Mouse (Mus musculus) kidney, postnatal 25 days (tissue): ENCODE results near the gene Tenm4.

Experiments used
- DNase-seq, 2 experiments: peaks; one replicate each; pipeline ENCODE4 v3.0.0; 2021; ENCODE audit warnings: mixed read lengths in 2 of 2

The Tenm4 gene

GRCm38 (mm10) chr7:96414290-96415055, 243.4 kb downstream of the Tenm4 start:
- no peak for DNase-seq

DNA sequence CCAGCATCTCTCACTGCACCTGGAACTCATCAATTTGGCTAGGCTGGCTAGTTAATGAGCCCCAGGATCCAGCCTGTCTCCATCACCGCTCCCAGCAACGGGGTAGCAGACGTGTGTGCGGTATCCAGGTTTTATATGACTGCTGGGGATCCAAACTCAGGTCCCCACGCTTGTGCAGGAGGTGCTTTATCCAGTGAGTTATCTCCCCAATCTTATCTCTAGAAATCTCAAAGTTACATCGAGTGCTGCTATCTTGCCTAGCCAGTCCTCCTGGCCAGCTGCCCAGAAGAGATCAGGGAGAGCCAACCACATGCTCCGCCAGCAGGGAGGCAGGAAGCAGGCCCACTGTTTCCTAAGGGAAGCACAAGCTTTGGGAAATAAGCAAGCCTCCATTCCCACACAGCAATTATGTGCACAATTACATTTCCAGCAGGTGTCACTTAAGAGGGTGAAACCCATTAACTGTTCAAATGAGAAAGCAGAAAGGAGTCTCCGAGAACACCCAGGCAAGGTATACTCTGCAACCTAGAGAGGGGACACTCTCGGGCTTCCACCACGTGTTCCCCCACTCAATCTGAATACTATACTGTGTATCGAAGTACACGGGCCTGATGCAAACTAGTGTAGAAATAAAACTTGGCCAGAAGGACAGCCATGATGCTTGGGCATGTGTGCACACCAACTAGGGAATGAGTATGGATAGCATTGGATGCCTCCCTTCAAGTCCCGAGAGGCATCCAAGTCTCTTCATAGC, 246.4 kb downstream of the Tenm4 start:
- peak; percentile 84 to 85 for DNase-seq

GRCm38 (mm10) chr7:96418146-96418545, 247.1 kb downstream of the Tenm4 start:
- DNase-seq = peak in 1 of 2 experiments; percentile 20

- DNase-seq = peak in 1 of 2 experiments; percentile 43
Observed at GRCm38 (mm10) chr7:96420045-96420444, 249.0 kb downstream of the Tenm4 start.

DNA sequence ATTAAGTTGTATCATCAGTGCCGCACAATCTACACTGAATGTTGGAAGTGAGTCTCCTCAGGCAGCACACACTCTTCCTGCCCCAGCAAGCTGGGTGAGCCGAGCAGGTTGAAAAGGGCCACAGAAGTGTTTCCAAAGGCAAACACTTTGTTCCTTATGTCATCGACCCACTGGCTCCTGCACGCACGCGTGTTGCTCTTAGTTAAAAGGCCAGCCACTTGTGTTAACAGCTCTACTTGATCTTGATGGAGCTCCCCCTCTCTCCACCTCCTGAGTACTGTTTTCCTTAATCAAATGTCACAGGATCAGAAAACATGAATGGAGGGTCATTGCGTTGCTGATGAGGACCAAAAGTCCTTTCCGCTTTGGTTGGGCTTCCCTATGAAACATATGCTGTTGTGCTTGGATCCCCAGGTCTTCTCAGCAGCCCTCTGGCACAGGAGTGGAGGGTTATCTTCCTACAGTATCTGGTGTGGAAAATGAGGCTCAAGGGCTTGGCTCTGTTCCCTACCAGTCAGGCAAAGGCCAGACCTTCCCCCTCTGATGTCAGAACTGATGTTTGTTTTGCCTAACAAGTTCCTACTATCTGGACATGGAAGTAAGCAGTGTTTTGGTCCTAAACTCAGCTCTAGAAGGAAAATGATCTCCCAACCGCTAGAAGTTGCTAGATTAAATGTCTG, 250.0 kb downstream of the Tenm4 start:
- DNase-seq = peak; percentile 35 to 62

GRCm38 (mm10) chr7:96426954-96427353, 255.9 kb downstream of the Tenm4 start:
- DNase-seq = no peak

GRCm38 (mm10) chr7:96433307-96433706, 262.3 kb downstream of the Tenm4 start:
- no peak for DNase-seq

GRCm38 (mm10) chr7:96438392-96438791, 267.3 kb downstream of the Tenm4 start:
- DNase-seq = no peak

DNA sequence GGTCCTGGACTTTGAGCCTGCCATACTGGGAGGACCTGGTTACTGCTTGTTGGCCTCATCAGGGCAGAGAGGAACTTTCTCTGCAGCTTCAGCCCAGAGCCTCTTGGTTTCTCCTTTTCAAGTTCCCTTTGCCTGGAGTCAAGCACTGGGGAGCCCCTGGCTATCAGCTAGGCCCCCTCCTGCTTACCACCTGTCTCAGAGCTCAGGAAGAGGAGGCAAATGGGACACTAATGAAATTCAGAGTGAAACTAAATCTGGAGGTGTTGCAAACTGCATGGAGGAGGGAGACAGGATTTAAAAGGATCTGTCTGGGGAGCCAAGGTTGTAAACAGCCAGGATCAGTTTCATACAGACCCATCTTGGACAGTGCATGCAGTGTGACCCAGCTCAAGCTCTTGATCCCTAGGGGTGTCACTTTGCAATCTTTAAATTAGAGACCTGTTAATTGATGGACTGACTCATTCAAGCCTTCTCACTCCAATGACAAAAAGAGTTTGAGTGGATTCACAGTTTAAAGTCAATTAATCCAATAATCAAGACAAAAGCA, 269.2 kb downstream of the Tenm4 start:
- DNase-seq = no peak

DNA sequence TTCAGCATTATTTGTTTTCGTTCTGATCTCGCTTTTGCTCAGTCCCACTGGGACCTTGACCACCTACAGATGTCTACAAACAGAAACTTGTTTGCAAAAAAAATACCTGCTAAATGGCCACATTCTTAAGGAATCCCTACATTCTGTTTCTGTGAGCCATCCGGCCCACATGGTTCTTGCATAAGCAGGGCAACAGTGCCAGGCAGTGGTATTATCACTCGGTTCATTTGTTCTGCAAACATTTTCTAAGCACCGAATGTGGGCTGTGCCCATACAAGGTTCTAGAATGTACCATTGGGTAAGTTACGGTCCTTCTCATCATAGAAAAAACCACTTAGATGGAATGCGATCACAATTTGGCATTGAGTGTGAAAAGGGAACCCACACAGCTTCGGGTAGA, 274.7 kb downstream of the Tenm4 start:
- no peak for DNase-seq

DNA sequence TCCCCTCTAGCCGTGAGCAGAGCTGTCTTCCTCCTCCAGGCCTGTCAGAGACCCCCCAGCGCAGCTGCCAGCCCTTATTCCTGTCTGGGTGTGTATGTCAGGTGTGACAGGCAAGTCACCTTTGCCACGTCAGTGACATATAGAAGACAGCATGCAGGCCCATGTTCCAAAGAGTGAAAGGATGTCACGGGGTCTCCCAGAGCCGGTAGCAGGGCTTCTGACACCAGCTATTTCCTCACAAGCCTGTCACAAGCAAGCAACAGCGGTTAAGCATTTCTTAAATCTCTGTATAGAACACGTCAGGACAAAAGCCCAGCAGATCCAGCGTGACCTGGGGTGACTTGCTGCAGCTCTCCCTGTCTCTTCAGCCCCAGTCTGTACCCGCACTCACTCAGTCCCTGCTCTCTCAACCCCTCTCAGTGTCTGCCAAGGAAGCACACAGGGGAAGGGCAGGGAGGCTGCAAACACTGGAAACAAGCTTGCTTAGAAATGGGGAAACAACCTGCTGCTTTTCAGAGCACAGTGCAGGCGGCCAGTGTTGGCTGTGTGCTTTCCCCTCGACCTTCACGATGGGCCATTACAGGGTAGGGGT, 276.9 kb downstream of the Tenm4 start:
- DNase-seq = no peak

DNA sequence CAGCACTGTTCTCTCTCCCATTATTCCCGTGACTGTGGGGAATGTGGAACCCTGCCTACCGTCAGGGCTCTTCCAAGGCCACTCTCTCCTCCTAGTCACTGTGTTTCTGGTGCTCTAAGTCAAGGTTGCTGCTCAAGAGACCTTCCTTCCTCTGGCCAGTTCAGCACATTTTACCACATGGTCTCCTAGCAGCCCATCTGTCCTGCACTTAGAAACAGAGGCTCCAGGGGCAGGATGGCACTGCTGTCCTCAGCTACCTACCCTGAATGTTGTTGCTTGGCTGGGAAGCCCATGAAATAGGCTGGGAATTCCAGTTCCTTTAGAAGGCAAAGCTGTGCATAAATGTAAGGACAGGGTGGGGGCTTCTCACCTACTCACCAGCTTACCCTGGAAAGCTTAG, 284.9 kb downstream of the Tenm4 start:
- no peak for DNase-seq

DNA sequence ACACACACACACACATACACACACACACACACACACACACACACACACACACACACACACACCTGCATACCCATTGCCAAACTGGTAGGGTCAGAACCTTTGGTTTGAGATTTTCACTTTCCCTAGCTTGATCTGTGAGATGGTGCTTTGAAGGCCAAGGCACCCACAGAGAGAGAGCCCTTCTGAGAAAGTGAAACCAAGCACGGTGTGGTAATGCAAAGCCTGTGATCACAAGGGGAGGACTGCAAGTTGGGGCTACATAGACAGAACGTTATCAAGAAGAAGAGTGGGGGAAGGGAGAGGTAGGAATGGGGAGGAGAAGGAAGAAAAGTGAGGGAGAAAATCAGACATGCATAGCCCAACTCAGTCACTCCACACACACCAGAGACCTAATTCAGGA, 285.6 kb downstream of the Tenm4 start:
- DNase-seq = no peak

DNA sequence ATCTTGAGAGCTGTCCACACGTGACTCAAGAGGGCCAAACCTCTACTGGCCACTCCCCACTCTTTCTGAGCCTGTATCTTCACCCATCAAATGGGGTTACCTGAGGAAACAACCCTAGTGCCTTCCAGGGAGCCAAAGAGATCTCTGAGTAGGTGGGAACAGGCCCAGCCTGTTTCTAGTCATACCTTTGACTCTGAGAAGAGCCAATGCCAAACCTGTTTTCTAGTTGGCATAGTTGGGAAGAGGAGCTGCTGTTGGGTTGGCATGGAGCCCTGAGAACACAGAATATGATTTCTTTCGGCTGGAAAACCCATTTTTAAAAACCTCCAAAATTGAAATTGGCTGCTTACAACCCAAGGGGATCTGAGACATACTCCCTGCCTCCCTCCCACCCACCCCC, 286.8 kb downstream of the Tenm4 start:
- no peak for DNase-seq

DNA sequence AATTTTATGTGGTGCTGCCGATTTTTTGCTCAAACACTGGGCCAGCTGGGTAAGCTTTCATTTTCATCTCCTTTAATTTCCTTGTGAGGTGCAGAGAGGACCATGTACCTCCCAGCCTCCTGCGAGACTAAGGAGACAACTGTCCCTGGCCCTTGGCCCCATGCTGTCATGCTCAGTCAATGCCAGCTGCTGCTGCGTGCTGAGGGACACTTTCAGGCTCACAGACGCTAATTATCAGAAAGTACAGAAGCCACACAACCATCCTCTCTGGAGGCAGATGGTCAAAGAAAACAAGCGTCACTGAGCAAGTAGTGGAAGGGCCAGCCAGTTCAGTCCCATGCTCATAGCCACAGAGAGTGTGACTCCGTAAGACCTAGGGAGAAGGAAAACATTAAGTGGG, 287.9 kb downstream of the Tenm4 start:
- DNase-seq = no peak

DNA sequence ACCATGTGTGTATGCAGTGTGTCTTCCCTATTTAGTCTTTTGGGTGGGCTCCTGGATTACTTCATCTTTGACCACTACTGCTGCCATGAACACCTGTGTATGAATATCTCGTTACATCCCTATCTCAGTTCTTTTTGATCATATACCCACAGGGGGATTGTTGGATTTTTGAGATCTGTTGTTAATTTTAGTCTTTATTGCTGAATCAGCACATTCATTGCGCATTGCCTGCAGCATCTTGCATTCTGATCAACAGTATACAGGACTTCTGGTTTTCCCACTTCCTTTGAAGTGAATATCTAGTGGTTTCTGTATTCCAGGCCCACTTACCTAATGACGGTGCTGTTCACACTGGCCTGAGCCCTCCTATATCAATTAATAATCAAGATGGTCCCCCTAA, 295.7 kb downstream of the Tenm4 start:
- DNase-seq = no peak

DNA sequence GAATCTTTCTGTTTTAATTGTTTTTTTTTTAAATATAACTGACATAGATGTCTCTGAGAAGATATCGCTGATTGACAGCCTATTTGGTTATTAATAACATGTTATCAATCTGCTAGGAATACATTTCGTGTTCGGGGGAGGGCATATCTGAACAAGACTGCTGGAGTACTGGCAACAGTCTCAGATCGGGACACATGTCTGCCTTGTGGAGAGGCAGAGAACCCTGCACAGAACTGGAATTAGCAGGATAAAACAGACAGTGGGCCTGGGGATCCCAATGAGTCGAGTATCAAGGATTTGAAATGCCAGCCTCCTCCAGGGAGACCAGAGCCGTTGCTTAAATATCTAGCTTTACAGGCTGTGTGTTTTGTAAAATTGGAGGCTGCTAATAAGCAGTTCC, 299.8 kb downstream of the Tenm4 start:
- DNase-seq = no peak

GRCm38 (mm10) chr7:96474560-96475089, 303.6 kb downstream of the Tenm4 start:
- no peak for DNase-seq

GRCm38 (mm10) chr7:96476987-96477613, 306.1 kb downstream of the Tenm4 start:
- DNase-seq = no peak

DNA sequence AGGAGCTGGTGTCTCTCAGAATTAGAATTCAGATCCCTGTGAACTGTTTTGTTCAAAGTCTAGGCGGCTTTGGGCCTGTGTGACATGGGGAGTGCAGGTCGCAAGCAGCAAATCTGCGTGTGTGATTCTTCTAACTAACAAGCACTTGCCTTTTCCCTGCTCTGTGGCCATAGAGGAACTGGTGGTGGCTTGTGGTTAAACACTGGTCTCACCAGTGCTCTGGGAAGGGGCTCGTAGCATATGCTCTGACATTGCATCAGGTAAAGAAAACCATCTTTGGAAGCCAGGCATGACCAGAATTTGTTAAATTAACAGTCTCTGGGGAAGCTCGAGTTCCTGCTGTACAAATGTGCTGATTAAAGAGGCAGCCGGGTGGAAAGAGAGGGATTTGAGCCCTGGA, 308.1 kb downstream of the Tenm4 start:
- DNase-seq = no peak

DNA sequence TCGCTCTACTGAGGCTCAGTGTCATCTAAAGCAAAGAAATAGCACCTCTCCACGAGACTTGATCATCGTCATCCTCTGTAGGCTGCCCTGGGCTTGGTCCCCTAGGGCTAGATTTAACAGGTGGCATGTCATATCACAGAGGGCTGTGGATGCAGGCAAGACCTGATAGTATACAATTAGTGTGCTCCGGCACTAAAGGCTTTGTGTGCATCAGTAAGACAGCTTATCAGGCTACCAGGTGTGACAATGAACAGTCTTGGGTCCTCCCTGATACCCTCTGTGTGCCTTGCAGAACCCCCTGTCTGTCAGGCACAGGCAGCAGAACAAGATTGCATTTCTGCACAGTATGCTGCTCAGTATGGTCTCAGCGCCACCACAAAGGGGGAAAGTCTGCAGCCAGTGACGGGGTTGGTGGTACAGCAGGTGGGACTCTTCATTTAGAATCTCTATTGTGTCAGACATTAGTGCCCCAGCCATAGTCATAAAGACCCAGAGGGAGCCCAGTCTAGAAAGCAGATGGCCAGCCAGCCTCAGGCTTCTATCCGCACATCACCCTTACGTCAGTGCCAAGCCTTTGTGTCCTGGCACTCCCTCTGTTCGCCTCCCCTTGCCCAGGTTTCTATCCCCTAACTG, 309.4 kb downstream of the Tenm4 start:
- no peak for DNase-seq

- no peak for DNase-seq
Observed at GRCm38 (mm10) chr7:96482953-96483352, 311.9 kb downstream of the Tenm4 start.
